Mouse (Mus musculus) layer of hippocampus, adult 11-12 months (tissue): ENCODE results near the gene Rps27.
"Not testable (repeated sequence)": the region's sequence is repeated elsewhere in the genome, so short reads cannot be mapped to it uniquely, and the experiment has no call there.

Source experiments
- DNase-seq: peaks from one replicate; pipeline ENCODE4 v3.0.0; 2022; ENCODE audit warnings: low spot score

The Rps27 gene

GRCm38 (mm10) chr3:90213377-90213866 is at the start of gene Rps27, which contains the start of gene Rab13:
Rps27 (minus strand) TSS chr3:90213651.
Rab13 (plus strand) TSS chr3:90213695.
- DNase-seq = peak; percentile 94

- DNase-seq = no peak
Observed at GRCm38 (mm10) chr3:90258521-90258920, 45.1 kb upstream of the Rps27 start.

DNA sequence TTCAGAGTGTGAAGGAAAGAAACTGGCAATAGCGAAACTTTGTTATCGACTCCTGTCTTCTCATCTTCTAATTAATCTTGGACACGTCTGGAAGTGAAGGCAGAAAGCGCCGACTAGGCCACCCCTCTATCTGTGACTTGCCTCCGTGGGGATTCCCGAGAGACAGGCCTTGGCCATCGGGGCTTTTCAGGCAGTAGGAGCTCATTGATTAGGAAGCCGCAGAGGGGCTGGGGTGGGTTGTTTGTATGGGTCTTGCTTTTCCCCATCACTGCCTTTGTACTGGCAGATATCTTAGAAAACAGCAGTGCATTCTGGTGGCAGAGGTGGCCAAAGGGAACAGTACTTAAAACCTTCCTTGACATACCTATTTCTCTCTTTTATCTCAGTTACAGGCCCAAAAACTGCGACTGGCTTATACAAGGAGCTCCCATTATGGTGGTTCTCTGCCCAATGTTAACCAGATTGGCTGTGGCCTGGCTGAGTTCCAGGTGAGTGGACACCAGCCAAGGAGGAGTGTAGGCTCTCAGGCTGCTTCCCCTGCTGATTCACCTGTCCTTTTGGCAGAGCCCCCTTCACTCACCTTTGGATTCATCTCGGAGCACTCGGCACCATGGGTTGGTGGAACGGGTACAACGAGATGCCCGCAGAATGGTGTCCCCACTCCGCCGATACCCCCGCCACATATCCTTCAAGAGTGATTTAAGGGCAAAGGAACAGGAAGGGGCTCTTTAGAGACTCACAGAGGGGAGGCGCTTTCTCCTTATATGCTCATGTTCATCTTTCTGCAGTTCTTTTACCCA is 43.5 kb upstream of the Rps27 start:
- DNase-seq = no peak

DNA sequence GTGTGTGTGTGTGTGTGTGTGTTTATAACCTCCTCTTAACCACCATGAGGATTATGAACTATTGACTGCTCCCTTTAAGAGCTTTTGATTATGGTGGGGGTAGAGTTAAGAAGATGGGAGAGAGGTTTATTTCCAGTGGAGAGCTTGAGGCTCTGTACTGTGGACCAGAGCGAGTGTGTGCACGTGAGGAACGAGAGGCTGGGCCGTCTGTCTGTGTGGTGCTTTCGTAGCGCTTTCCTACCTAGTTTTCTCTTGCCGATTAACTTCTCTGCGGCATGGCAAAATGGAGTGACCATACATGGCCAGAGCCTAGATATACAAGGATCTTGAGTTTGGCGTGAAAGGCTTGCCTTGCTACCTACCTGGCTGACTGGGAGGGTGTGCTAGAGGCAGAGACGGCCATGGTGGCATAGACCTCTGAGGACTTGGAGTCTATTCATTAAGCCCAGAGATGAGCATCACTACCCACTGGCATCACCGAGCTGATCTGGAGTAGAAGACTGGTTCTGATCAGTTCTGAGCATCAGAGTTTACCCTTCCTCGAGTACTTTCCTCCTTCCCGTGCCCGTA is 42.4 kb upstream of the Rps27 start:
- DNase-seq = no peak

DNA sequence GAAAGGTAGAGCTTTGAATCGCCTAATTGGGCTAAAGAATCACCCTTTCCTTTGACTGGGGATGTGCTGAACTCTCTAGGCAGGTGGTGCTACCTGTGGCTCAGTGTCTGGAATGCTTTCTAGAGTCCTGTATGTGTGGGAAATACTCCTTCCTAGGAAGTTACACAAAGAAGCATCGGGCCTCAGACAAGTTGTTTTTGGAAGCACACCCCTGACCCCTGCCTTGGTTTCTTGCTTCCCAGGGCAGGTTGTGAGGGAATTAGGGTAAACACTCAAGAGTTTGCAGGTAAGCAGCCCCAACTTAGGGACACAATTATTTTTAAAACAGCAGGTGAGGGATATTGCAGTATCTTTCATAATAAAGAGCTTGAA is 41.7 kb upstream of the Rps27 start:
- no peak for DNase-seq

GRCm38 (mm10) chr3:90254419-90255193 is 41.2 kb upstream of the Rps27 start:
- DNase-seq = no peak

DNA sequence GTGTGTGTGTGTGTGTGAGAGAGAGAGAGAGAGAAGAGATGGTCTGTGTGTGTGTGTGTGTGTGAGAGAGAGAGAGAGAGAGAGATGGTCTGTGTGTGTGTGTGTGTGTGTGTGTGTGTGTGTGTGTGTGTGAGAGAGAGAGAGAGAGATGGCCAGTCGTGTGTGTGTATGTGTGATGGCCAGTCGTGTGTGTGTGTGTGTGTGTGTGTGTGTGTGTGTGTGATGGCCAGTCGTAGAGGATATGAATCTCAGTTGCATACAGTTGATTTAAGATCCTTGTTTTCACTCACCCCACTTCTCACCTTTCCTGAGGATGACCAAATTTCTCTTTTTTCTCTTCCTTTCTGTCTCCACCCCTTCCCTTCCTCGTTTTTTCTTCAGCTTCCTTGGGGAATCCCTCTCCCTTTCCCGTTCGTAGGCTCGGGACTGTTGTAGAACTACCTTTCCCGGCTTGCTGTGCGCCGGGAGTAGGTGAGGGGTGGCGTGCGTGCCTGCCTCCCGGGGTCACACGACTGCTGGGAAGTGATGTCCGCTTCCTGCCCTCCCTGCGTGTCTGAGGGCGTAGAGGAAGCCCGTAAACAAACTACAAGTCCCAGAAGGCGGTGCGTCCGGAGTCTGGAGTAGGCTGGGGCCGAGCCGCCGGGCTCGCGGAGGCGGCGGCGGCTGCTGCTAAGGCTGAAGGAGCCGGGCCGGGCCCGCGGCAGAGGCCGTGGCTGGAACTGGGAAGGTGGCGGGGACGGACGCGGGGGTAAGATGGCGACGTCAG is 40.4 kb upstream of the Rps27 start, which contains the start of gene Crtc2:
Gene Crtc2, plus strand, starts transcription at position 511 of the 766 bp plus-strand sequence.
- peak; percentile 97 for DNase-seq

GRCm38 (mm10) chr3:90253174-90253573 is 39.7 kb upstream of the Rps27 start:
- DNase-seq = not testable (repeated sequence)

DNA sequence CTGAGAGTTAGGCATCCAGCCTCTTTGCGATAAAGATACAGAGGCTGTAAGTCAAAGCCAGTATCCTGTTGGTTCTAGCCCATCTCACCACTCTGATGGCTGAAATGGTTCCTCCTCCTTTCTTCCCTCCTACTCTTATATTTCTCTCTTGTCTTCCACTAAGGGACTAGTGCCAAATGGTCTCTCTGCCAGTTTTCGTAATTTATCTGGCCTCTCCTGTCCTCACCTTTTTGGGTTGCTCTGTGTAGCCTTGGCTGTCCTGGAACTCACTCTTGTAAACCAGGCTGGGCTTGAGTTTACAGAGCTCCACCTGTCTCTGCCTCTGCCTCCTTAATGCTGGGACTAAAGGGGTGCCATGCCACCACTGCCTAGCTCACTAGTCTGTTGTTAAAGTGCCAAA is 39.2 kb upstream of the Rps27 start:
- not testable (repeated sequence) for DNase-seq

DNA sequence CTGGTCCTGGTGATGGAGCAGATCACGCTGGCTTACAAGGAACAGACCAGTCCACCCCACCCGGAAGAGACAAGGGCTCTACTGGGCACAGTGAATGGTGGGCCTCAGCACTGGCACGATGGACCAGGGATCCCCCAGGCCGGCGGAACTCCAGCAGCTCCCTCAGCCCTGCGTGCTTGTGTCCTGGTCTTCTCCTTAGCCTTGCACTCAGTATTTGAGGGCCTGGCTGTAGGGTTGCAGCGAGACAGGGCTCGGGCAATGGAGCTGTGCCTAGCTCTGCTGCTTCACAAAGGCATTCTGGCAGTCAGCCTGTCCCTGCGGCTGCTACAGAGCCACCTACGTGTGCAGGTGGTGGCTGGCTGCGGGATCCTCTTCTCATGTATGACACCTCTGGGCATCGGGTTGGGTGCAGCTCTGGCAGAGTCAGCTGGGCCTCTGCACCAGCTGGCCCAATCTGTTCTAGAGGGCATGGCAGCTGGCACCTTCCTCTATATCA is 38.3 kb upstream of the Rps27 start:
- DNase-seq = not testable (repeated sequence)

DNA sequence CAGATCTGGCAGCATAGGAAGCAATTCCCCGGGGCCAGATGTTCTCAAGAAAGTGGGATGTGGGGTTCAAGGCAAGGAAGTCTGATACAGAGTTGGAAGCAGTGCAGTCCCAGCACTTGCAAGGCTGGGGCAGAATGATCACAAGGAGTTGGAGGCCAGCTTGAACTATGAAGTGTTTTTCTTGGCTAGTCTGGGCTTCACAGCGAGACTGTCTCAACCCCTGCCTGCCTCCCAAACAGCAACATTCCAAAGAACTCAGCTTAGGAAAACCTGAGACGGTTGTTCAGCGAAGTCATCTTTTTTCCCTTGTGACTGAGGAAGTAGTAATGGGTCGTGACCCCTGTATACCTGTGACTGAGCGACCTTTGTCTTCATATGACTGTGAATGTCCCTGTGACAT is 37.3 kb upstream of the Rps27 start:
- no peak for DNase-seq

GRCm38 (mm10) chr3:90248746-90249100 is 35.3 kb upstream of the Rps27 start:
- DNase-seq = no peak

GRCm38 (mm10) chr3:90247960-90248745 is 34.7 kb upstream of the Rps27 start, which contains the start of gene Slc39a1:
Slc39a1 (plus strand) TSS chr3:90248172.
- peak; percentile 95 for DNase-seq

- no peak for DNase-seq
Observed at GRCm38 (mm10) chr3:90247630-90247959, 34.1 kb upstream of the Rps27 start.

DNA sequence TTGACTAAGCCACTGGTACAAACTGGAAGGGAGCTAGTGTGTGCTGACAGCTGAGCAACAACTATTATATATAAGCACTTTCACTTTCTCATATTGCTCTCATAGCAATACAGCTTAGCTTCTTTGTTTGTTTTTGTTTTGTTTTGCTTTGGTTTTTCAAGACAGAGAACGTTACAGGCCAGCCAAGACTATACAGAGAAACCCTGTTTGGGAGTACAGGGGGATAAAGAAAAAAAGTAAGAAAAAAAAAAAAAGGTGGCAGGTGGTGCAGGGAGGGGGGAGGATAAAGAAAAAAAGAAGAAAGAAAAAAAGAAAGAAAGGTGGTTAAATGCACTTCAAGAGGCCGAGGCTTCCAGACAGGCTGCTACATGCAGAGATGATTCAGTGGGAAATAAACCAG is 32.0 kb upstream of the Rps27 start:
- no peak for DNase-seq

DNA sequence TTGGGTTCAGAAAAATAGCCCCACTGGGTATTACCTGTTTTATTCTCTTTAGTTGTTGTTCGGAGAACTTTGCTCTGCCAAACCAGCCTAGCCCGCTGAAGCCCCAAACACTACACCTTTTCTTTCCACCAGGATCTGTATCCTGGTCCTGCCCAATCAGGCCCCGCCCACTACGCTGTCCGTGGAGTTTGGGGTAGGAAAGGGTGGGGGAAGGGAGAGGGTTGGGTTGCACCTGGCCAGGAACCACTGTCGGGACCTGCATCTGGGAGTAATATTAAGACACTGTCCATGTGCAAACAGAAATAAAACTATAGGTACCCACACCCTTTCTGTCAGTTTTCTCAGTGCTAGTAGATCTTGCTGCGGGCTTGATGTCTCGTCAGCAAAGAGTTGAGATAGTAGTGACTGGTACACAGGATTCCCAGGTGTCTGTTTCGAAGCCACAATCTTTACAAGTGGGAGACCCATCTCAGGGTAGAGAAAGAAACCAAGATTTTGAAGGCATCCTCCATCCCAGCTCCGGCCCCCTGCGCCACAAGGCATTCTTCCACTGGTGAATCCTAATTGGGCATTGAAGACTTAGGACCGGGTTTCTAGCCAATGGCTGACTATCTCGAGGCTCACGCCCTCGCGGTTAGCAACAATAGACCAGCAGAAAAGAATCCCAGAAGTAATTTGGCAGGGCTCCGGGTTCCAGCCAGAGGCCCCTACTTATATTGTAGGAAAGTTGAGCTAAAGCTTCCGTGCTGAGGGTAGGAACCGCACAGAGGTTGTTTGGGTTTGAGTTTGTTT is 29.7 kb upstream of the Rps27 start, which contains the start of gene Creb3l4:
Gene Creb3l4, minus strand, starts transcription at position 529 of the 792 bp plus-strand sequence.
- no peak for DNase-seq

DNA sequence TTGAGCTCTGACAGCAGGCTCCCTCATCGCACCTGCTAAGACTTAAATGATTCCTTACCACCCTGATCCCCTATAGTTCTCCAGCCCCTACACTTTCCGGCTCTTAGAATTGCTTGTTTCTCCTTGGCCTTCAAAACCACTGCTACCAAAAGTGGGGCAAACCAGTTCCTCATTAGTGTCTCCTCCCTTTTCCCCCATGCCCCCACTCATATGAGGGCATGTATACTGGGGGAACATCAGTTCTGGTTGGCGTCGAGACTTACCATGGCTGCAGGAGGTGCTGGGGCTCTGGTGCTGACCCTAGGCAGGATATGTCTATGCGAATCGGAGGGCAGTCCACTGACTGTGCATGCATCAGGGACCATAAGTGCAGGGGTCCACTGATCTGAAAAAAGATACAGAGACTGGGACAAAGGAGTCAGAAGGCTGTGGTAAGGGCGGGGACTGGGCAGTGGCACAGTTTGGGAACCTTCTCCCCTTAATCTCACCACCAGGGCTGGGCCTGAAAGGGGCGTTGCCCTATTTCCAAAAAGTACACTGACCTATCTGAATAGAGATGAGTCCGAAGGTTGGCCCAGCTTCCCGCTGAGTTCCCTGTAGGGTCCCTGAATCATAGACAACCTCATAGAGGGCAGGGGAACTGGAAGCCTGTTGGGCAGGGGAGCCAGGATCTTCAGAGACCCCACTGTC is 28.4 kb upstream of the Rps27 start:
- DNase-seq = no peak

DNA sequence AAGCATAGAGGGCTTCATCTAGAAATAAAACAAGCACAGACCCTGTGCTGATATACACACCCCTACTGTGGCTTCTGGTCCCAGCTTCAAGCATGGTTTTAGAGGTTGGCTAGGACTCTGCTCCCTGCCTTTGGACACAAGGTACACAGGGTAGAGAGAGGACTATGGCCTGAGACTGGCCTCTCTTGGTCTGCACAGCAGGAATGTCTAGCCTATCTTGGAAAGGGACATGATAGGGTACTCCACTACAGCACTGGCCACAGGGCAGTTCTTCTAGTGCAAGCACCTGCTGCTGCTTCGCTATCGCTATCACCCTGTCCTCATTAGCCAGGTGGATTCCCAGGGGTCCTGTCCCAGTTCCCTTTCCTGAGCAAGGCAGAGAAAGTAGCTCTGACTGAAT is 27.8 kb upstream of the Rps27 start:
- DNase-seq = no peak

DNA sequence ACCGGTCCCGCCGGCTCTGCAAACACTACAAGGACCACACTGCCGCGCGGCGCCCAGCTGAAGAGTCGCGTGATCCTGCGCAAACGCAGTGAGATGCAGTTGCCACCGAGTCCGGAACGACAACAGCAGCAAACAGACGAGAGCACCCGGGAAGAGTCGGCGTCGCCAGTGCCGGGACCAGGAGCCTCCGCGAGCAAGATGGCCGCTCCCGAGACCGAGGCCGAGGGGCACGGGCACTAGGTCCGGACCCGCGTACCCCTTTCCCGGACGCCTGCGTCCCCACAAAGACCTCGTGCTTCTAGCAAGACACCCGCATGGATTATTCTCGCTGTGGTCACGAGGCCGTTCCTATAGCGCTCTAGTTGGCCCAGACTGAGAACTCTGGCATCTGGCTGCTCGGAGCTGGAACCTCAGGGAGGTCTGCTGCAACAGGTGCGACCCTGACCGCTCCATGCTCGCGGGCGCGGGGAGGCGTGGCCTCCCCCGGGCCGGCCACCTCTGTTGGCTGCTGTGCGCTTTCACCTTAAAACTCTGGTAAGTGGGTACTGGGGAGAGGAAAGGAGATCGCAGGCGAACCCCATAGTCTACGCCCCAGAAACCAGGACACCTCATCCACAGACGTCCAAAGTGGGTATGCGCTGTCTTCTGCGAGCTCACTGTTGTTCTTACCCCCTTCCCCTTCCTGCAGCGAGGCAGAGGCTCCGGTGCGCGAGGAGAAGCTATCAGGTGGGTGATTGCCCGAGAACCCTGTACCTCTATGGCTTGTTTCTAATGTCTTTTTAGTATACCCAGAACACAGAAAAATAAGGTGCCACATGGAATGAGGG is 18.3 kb upstream of the Rps27 start, which contains the start of gene Jtb:
Gene Jtb, plus strand, starts transcription at position 91 of the 827 bp plus-strand sequence.
- peak; percentile 96 for DNase-seq
